9 mouse cellular contexts compared by ENCODE assay signal in the genomic region with DNA sequence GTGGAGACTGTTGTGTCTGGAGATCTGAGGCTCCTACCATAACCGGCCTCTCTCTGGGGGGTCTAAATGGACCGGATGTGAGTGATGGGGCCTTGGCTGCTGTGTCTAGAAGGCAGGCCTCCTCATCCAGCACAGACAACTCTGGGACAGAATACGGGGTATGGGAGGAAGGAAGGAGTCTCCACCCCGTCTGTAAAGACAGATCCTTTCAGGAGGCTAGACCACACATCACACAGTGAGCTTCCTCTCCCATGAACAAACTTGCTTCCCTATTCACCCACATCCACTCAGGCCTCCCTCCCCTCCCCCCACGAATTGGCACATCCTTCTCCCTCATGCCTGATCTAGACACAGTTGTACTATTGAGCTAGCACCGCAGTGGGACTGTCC. TPM values are rescaled to one million over a fixed set of nuclear protein-coding genes. Genes with fewer than 3 reads are reported as not detected.
DNase-seq lines count a peak whose midpoint lies in the region; ATAC-seq and TF ChIP-seq lines count a peak whose summit lies in the region.
"Had no signal": no experiment of that assay in that cellular context is flagged by ENCODE, and none has a peak within 500 bp of the region (broad histone marks: within the 10 kb centered on the region; RNA-seq: fewer than 3 reads in every experiment).

No protein-coding gene starts in this region.

- no peaks in the 10 kb centered on the region for H3K9me3 ChIP-seq in heart, embryonic 12.5 days (replicated peaks)
- H3K9me3 ChIP-seq in liver, postnatal 0 days (ENCODE audit: low read length): no peaks in the 10 kb centered on the region
- H3K9me3 ChIP-seq: G1E had no signal

- no peak overlapping the region for H3K27ac ChIP-seq in heart, embryonic 12.5 days (ENCODE audit: poor library complexity, severe bottlenecking)
- no peak overlapping the region for H3K27ac ChIP-seq in liver, postnatal 0 days (ENCODE audit: low read depth)
- H3K27ac ChIP-seq in cerebellum, adult 2 months (ENCODE audit: insufficient read depth, low read length): no peak overlapping the region

- TF ChIP-seq POLR2A in cerebellum, adult 2 months (IDR thresholded peaks at IDR 0.05; ENCODE audit: borderline replicate concordance, insufficient read depth, low read length): no peak

- no peak overlapping the region for H3K9ac ChIP-seq in heart, embryonic 12.5 days
- H3K9ac ChIP-seq in liver, postnatal 0 days (replicated peaks): no peak overlapping the region

- H3K4me1 ChIP-seq in heart, embryonic 12.5 days (replicated peaks): peaks cover 67% of the 10 kb centered on the region
- H3K4me1 ChIP-seq in liver, postnatal 0 days (ENCODE audit: insufficient read depth): peaks cover 16% of the 10 kb centered on the region
- no peaks in the 10 kb centered on the region for H3K4me1 ChIP-seq in cerebellum, adult 2 months (ENCODE audit: control insufficient read depth, insufficient read depth, low read length)

- H3K4me2 ChIP-seq in heart, embryonic 12.5 days: no peak overlapping the region
- H3K4me2 ChIP-seq in liver, postnatal 0 days (ENCODE audit: low read depth, low read length): no peak overlapping the region

- WGBS in heart, embryonic 12.5 days: 36% methylated on average over 6 of the region's 6 CpGs
- 25% methylated on average over 6 of the region's 6 CpGs for WGBS in liver, postnatal 0 days (ENCODE audit: insufficient replicate concordance)
- WGBS in cerebellum, adult 2 months: 57% methylated on average over 6 of the region's 6 CpGs

- DNase-seq in heart, adult 8-10 months (ENCODE audit: low spot score): peak; percentile 37
- peak; percentile 36 for DNase-seq in R1 (ENCODE audit: low read depth, low spot score)
- DNase-seq in liver, postnatal 0 days: peak; percentile 61
- DNase-seq in telencephalon, adult 2 months (ENCODE audit: low read depth, low spot score): peak; percentile 19
- no peak for DNase-seq in thymus, postnatal 14 days
- DNase-seq in cerebellum, adult 2 months: no peak

- no peak for ATAC-seq in heart, embryonic 12.5 days (ENCODE audit: insufficient number of reproducible peaks, low FRiP score)
- peak; percentile 6 to 17; a peak in 2 of 4 replicates for ATAC-seq in hematopoietic stem cell, adult 5-6 weeks (replicated peaks in 1 of 2; ENCODE audit: insufficient read depth in 1 of 2, low FRiP score in 2 of 2, low TSS enrichment in 1 of 2, low read depth in 1 of 2, poor library complexity in 2 of 2, severe bottlenecking in 2 of 2)
- 0 out of 2 replicates have a peak, but pooled peaks have one; percentile 11 for ATAC-seq in liver, postnatal 0 days

- 0 out of 2 replicates have a peak, but pooled peaks cover 3% of the 10 kb centered on the region for H3K27me3 ChIP-seq in heart, embryonic 12.5 days (replicated peaks)
- no peaks in the 10 kb centered on the region for H3K27me3 ChIP-seq in liver, postnatal 0 days (ENCODE audit: insufficient read depth, low read length)
- H3K27me3 ChIP-seq in cerebellum, adult 2 months (ENCODE audit: control insufficient read depth, insufficient read depth, low read length): no peaks in the 10 kb centered on the region

- H3K4me3 ChIP-seq in heart, embryonic 12.5 days: no peak overlapping the region
- no peak overlapping the region for H3K4me3 ChIP-seq in liver, postnatal 0 days (ENCODE audit: low read depth, low read length)
- no peak overlapping the region for H3K4me3 ChIP-seq in cerebellum, adult 2 months (replicated peaks; ENCODE audit: insufficient read depth, low read depth, low read length)

- no peak for TF ChIP-seq EP300 in liver, postnatal 0 days (IDR thresholded peaks at IDR 0.05; ENCODE audit: low read depth)

- no peaks in the 10 kb centered on the region for H3K36me3 ChIP-seq in heart, embryonic 12.5 days
- no peaks in the 10 kb centered on the region for H3K36me3 ChIP-seq in liver, postnatal 0 days (replicated peaks; ENCODE audit: insufficient read depth, low read length)
- H3K36me3 ChIP-seq: G1E had no signal

- no peak for TF ChIP-seq CTCF in liver, postnatal 0 days (IDR thresholded peaks at IDR 0.05; ENCODE audit: low read depth)
- no peak for TF ChIP-seq CTCF in cerebellum, adult 2 months (IDR thresholded peaks at IDR 0.05; ENCODE audit: borderline replicate concordance, insufficient read depth, low read depth, low read length)

RNA-seq across cellular contexts. Expression of a gene that starts 9.2 kb away (rescaled TPM):
- total RNA-seq in heart, adult 8-10 months (2022): 10 to 100 TPM; 70.4 to 85.8 (median 82.5) TPM
- polyA plus RNA-seq in heart, embryonic 12.5 days (2016; fragmentation: Nextera tagmentation; extraction: Ambion mirVana): 4.3 and 4.8 TPM in 2 replicates
- total RNA-seq in hematopoietic stem cell, adult 5-6 weeks (2017): not detected in 2 replicates
- polyA plus RNA-seq in liver, postnatal 0 days (2015; fragmentation: Nextera tagmentation; extraction: Ambion mirVana): 2.3 and 2.6 TPM in 2 replicates
- 7.1 and 9.5 TPM in 2 replicates for polyA plus RNA-seq in cerebellum, adult 2 months (2012; rRNA removed)
- total RNA-seq: G1E had no signal
- polyA plus RNA-seq: G1E had no signal

Comparison
In these comparisons a context has a peak if more than half of its experiments do, and no peak if none do; other contexts are left out.
1. DNase-seq: peak in heart, adult 8-10 months (single experiment), R1 (single experiment), liver, postnatal 0 days (single experiment) and telencephalon, adult 2 months (single experiment); none in thymus, postnatal 14 days (single experiment) and cerebellum, adult 2 months (0 of 2).